Mouse (Mus musculus): ENCODE data around the gene Sac3d1.

- no peak for TF ChIP-seq CTCF (IDR thresholded peaks at IDR 0.05; ENCODE audit: extremely low read depth, insufficient read depth, low read length)
- peak; percentile 70; the same call in 1 of the 2 replicates for TF ChIP-seq POLR2A (IDR thresholded peaks at IDR 0.05; ENCODE audit: extremely low read depth, insufficient read depth, low read length)
Measured at GRCm38 (mm10) chr19:6084478-6085248, 33.8 kb downstream of the Sac3d1 start, which contains the start of the genes Zfpl1 and Cdca5.
